Mouse (Mus musculus) adrenal gland, postnatal 25 days (tissue): Measurements from ENCODE around the gene Cbr3. TPM values are rescaled to one million over a fixed set of nuclear protein-coding genes. Genes with fewer than 3 reads are reported as not detected.
A peak's percentile ranks its signal among the peaks of the same experiment; 100 is the strongest.

Source experiments
- DNase-seq: peaks from one replicate; pipeline ENCODE4 v3.0.0; 2021; ENCODE audit warnings: mixed read lengths
- total RNA-seq: library from RNA; stranded (reverse); gene quantifications from 2 replicates; pipeline ENCODE4 v1.2.3, GENCODE M21; 2021

Cbr3 gene
- total RNA-seq, 1 experiment from 2014 or later: 7.4 TPM

DNA sequence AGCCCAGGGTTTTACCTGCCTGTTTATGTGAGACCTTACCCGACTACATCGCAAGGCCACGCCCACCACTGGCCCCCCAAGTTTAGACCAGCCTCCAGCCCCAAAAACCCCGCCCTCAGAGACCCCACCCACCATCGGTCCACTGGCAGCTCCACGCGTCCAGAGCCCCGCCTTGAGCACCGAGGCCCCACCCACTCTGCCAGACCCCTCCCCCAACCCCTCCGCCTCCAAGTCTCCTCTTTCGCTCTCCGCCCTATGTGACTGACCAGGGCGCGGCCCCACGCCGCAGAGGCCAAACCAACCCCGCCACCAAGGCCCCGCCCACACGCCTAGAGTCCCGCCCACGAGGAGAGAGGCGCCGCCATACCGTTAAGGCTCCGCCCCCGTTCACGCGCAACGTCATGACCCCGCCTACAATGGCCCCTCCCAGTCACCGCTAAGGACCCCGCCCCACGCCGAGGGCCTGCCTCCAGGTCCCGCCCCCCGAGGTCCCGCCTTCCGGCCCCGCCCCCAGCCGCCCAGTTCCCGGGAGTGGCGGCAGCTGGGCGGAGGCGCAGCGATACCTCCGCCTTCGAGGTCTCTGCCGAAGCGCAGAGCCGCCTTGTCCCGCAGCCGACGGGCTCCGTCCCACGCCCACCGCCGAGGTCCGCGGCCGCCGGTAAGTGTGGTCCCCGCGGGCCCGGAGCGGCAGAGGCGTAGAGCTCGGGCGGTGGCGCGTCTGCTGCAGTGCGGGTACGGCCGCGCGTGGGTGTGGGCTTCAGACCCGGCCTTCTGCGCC, 28.6 kb downstream of the Cbr3 start, which contains the start of gene Dop1b:
Gene Dop1b (plus strand): TSS at position 494 of the 778 bp plus-strand sequence.
- DNase-seq: peak; percentile 100

DNA sequence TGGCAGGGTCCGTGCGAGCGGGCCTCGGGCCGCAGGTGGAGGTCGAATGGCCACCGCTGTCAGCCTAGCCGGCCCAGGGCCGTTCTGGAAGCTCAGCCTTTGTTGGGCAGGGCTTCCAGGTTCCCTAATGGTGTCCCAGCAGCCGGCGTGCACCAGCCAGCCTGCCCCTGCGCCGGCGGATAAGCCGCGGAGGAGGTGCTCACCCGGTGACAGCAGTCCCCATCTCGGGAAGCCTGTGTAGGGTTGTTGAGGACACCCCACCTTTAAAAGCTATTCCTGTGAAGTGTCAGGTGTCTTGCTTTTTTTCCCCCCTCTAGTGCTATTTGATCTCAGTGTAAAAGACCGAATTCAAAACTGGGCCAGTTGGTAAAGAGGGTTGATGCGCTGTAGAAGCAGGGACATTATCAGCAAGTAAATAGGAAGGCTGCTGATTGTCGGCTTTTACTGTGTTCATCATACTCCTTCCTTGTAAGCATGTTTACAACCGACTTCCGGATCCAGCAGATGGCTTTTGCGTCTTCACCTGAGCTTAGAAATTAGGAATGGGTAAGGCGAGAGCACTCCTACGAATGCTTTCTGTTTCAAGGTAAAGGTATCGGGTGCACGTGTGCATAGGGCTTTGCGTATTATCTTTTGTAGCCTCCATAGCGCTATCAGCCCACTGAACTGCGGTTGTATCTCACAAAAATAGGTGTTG, 29.3 kb downstream of the Cbr3 start:
- peak; percentile 51 for DNase-seq

DNA sequence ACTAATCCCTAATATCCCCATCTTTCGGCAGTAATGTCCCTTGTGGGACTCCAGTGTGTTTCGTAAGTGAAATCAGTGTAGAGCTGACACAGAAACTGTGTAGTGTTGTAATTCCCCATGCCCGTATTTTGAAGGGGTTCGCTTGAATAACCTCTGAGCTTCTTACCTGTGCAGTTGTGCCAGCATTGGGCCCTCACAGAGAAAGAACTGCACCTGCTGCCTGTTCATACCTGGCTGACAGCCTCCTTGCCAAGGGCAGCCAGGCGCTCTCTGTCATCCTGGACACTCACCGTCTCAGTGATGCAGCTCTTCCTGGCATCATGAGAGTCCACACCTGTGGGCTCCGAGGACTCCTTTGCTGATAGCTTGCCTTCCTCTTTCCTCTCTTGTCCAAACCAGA, 30.0 kb downstream of the Cbr3 start:
- DNase-seq: no peak

DNA sequence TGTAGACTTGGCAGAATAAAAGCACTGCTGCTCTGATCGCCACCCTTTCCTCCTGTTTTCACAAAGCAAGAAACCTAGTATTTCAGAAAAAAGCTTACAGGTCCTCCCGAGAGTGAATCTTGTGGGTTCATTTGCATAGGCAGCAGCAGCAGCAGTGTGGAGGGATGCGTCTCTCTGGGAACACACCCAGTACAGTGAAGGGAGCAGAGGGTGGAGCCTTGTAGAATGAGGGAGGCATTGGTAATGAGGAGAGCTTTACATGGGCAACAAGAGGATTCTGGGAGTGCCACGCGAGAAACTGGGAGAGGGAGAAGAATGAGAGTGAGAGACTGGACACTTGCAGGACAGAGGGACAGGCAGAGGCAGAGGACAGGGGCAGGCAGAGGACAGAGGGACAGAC, 31.4 kb downstream of the Cbr3 start:
- DNase-seq: no peak

DNA sequence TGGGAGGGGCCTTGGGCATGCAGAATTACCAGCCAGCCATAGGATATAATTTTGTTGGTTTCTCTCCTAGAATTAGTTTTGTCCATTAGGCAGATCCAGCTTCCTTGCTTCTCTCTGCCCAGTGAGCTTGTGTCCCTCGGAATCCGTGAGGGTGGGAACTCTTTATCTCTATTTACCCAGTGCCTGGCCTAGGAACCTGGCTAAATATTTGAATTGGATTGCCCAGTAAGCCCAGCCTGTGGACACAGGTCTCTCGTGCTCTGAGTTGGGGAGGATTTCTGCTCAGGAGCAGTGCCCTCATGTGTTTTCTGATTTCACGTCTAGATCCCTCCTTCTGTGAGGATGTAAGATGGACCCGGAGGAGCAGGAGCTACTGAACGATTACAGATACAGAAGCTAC, 32.8 kb downstream of the Cbr3 start:
- no peak for DNase-seq

DNA sequence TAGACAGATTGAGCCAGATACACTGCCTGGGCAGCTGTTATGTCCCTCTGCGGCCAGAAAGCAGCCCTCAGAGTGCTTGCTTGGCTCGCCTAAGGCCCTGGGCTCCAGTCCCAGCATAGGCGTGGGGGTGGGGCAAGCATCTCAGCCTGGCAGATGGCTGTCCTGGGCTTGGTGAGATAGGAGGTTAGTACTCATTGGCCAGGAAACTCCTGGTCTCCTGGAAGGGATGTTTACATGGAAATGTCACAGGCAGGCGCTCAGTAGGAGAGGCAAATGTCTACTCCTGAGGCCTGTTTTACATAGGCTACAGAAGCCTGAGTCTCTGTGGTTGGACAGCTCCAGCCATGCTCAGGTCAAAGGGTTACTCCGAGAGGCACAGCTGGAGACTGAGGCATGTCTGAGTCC, 34.3 kb downstream of the Cbr3 start:
- peak; percentile 74 for DNase-seq

DNA sequence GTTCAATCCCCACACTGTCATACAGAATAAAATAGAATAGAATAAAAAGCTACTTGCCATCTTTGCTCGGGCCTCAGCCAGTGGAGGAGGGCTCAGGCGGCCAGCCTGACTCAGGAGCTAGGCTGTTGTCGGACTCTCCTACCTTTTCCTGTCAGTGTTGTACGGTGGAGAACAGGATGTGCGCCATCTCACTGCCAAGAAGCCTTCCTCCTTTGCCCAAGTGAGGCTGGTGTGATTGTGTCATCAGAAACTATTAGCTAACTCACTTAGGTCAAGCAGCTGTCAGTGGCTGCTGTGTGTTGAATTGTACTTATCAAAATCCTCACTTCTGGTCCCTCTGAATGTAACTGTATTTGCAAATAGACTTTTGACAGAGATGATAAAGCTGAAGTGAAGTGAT, 38.8 kb downstream of the Cbr3 start:
- DNase-seq: no peak

DNA sequence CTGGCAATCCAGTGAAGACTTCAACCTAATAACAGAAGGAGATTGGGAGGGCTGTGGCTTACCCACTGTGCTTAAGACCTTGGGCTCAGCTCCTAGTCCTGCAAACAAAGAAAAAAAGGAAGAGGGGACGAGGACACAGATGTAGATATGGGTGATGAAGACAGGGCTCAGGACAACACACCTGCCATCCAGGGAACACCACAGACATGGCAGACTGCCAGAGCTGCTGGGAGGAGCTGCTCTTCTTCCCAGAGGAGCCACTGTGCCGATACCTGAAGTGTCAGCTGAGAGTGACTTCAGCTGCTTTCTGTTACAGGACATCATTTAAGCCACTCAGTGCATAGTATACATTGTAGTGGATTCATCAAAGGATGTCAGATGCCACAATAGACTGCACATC, 39.5 kb downstream of the Cbr3 start:
- DNase-seq: no peak

DNA sequence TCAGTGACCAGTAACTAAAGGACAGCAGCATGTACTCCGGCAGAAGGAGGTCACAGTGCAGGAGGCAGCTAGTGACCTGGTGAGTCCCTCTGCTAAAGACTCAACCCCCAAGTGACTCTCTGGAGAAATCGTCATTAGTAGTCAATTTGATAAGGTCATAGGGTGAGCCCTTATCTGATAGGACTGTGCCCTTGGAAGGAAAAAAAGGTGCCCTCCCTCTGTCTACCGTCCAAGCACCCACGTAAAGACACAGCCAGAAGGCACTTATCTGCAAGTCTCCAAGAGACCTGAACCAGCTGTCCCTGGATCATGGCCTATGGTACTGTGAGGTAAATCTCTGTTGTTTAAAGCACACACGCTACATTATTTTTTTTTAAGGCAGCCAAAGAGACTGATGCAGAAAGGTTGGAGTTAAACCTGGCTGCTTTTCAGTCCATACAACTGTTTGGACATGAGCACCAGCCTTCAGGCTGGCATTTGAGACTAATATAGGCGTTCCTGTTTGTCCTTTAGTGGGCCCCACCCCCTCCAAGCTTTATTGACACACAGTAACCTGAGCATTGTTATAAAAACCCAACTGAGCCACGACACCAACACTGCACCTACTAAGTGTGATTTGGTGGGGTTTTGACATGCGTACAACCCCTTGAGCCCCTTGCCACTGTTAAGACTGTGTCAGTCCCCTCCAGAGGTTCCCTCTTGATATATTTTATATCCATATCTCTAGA, 42.6 kb downstream of the Cbr3 start:
- no peak for DNase-seq

DNA sequence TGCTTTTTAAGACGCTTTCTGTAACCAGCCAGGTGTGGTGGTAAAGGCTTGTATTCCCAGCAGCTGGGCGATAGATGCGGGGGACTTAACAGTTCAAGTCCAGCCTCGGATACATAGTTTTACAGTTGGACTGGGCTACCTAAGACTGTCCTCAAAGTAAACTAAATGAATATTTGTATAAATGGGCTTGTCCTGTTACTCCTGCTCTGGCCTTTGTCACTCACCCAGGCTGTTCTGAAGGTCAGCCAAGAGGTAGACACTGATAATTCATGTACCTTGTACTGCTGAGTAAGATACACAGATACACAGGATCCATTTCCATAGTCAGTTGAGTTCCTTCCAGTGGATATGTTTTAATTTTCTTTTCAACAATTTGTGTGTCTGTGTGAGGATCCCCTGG, 43.2 kb downstream of the Cbr3 start:
- DNase-seq: no peak

DNA sequence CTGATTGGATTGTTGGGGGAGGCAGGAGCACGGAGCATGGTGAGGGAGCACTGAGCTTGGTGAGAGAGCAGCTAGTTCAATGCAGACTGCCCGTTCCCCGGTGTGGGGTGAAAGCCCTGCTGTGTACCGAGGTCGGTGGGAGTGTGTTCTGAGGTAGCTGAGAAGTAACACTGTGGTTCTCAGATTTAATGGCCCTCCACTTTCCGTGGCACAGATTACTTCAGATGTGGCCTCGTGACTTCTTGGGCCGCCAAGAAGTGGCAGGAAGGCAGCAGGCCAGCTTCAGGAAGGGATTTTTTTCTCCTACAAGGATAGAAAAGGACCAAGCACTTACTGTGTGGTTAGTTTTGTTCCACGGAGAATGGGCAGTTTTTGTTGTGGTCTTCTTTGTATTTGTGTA, 45.7 kb downstream of the Cbr3 start:
- no peak for DNase-seq

DNA sequence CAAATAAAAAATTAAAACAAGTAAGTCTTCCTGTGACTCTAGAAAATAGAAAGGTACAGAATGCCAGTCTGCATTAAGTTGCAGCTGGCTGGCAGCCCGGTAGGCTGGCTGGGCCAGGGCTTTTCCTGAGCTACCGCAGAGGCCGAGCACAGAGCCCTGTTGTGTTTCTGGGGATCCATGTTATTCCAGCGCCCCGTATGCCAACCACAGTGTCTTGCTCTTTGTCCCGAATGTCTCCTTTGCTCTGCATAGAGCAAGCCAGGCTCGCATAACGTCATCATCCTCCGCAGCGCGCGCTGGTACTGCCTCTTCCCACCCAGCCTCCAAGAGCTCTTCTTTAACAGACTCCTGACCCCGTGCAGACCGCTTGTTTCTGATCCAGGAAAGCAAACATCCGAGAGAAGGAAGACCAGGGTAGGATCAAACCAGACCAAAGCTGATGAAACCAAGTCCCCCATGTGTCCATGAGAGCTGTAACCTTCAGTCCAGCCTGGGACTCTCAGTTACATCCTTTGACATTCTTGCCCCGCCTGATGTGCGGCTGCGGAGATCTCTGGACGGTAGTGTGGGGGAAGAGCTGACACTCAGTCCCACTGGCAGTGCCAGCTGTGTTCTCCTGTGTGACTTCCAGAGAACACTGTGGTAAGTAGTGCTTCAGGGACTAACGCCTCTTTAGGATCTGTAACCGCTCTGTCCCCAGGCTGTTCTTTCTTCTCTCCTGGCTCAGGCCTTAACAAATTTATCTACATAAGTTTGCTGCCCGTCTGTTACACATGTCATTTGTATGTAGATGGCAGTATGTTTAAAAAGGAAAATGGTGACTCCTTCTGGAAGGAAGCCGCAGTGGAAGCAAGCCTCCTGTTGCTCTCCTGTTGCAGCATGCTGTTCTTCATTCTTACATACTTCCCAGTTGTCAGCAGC, 47.0 kb downstream of the Cbr3 start:
- no peak for DNase-seq

DNA sequence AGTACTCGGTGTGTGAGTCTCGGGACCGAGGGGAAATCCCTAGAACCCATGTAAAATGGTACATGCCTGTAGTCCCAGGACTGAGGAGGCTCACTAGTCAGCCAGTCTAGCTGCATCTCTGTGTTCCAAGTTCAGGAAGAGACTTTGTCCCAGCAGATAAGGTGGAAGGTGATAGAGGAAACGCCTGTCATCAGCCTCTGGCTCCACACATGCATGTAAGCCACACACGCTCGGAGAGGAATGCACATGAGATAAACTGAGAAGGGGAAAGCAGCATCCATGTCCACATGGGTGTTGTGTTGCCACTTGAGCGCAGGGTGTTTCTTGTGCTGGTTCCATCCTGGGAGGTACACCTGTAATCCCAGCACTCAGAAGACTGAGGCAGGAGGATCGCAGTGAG, 48.3 kb downstream of the Cbr3 start:
- DNase-seq: no peak

DNA sequence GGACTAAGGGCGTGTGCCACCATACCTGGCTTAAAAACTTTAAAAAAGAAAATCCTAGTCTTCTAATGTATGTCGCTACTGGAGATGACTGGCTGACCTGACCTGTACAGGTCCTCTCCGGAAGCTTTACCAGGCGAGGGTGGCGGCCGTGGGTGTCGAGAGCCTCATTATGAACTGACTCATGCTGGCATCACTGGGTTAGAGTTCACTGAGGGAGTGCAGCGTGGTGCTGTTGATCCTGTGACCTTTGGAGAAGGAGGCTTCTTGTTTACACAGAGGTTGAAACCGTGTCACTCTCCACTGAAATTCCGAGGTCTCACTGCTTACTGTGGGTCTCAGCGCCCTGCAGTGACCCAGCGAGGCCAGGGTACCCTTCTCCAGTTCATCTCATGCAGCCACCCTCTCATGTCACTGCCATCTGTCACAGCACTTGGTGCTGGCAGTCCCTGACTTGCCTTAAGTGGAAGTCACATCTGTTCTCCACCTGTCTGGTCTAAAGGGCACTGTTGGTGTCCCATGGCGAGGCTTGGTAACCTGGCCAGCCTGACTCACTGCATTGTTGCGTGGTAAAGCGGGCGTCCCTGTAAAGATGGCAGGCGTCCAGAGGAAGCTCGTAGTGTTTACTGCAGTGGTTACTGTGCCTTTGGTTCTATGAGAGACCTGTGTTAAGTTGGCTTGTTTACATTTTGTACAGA, 50.0 kb downstream of the Cbr3 start:
- DNase-seq: no peak

DNA sequence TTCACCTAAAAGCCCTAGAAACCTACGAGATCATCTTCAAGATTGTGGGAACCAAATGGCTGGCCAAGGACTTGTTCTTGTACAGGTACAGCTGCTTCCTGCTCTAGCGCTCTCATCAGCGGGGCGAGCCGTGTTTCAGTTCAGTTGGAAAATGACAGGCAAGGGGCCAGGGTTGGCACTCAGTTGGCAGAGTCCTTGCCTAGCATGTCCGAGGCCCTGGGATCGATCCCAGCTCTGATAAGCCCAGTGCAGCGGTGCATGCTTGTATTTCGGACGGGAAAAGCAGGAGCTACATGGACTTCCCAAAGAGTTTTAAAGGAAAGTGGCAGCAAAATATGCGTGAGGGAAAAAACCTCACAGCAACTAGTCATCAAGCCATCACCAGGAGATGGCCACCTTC, 56.2 kb downstream of the Cbr3 start:
- DNase-seq: no peak

Other genes with a start within 250 kb of the Cbr3 start
- gene Setd4, start 79.2 kb upstream of the Cbr3 start, total RNA-seq: 8.7 and 12.5 TPM in 2 replicates
- 81.4 and 98.4 TPM in 2 replicates for gene Cbr1, start 77.4 kb upstream of the Cbr3 start, total RNA-seq
- gene Gm5678, start 55.1 kb upstream of the Cbr3 start, total RNA-seq: 4.6 and 6.9 TPM in 2 replicates
- gene Dop1b, start 28.7 kb downstream of the Cbr3 start, total RNA-seq: 19.9 and 21.3 TPM in 2 replicates
- gene Morc3, start 148.9 kb downstream of the Cbr3 start, total RNA-seq: 35.5 and 44.5 TPM in 2 replicates
- 6.9 and 7.2 TPM in 2 replicates for gene Chaf1b, start 200.7 kb downstream of the Cbr3 start, total RNA-seq